Mouse (Mus musculus) B cell, adult (primary cell): Measurements from ENCODE around the gene Ankrd13b. TPM values are rescaled to one million over a fixed set of nuclear protein-coding genes. Genes with fewer than 3 reads are reported as not detected.

Experiments used
- total RNA-seq: library from RNA; stranded (reverse); gene quantifications from 4 replicates; pipeline ENCODE4 v1.2.4, GENCODE M21; 2023; ENCODE audit not compliant: inconsistent age

Gene Ankrd13b
- 1.2 to 1.6 TPM (median 1.4 TPM) in 4 replicates for total RNA-seq

GRCm38 (mm10) chr11:77489591-77490235 is at the start of gene Ankrd13b:
Gene Ankrd13b (minus strand): TSS chr11:77489678.

GRCm38 (mm10) chr11:77519043-77519442 is 29.6 kb upstream of the Ankrd13b start, which contains the start of gene Gm10392:
Gene Gm10392 (minus strand): TSS chr11:77519198.

GRCm38 (mm10) chr11:77515637-77516552 is 26.4 kb upstream of the Ankrd13b start, which contains the start of gene Trp53i13:
Gene Trp53i13 (minus strand): TSS chr11:77515980.

DNA sequence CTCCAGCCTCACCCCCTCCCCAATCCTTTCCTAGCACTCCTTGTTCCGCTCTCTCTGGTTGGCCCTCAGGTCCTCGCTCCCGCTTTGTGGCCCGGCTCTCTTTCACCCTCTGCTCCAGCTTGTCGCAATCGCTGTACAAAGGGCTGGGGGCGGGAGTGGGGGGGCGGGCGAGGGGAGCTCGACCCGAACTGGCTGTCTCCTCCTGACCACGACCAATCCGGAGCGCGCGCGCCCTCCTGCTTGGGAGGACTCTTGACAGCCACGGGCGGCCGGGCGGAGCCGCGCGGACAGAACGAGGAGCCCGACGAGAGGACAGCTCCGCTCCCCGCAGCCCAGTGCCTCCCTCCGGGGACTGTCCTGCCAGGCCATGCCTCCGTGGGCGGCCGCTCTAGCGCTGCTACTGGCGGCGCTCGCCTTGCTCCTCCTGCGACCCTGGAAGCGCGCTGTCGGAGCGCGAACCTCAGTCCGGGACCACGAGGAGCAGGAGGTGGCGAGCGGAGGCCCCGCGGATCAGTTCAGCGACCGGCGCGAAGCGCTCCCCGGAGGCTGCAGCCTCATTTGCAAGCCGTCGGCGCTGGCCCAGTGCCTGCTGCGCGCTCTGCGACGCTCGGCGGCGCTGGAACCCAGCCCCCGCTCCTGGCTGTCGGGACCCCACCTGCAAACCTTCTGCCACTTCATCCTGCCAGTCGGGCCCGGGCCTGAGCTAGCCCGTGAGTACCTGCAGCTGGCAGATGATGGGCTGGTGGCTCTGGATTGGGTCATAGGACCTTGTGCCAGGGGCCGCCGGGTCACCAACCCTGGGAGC is 25.6 kb upstream of the Ankrd13b start, which contains the start of gene Abhd15:
Abhd15 (plus strand) TSS at position 290 of the 805 bp plus-strand sequence.

DNA sequence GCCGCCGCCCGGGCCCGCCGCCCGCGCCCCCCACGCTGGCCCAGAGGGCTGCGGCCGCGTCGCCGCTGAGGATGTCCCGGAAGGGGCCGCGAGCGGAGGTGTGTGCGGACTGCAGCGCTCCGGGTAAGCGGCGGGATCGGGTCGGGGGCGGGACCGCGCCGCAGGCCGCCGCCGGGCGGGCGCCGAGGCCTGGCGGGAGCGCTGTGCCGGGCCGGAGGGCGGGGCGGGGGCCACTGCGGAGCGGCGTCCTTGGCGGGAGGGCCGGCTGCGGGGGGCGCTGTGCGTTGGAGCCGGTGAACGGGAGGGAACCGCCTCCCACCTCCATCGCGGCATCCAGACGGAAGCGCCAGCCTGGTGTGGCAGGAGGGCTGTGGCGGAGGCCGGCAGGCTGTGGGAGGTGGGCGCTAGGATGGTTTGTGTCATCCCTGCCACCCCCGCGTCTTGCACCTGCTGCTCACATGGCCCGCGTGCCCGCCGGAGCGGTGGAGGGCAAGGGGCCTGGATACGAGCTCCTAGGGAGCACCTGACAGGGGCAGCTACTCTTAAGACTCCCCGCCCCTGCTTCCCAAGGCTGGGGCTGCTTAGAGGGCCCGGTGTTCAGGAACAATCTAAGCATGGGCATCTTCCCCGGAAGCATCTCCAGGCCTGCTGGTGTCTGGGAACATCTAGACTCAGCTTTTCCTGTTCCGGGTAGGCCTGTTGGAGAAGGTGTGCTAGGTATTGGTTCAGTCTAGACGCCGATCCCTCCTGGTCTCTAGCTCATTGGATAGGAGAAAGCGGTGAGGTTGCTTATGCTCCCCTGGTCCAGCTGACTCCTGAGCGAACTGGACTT is 4.2 kb upstream of the Ankrd13b start, which contains the start of gene Git1:
Git1 (plus strand) TSS at position 51 of the 832 bp plus-strand sequence.

DNA sequence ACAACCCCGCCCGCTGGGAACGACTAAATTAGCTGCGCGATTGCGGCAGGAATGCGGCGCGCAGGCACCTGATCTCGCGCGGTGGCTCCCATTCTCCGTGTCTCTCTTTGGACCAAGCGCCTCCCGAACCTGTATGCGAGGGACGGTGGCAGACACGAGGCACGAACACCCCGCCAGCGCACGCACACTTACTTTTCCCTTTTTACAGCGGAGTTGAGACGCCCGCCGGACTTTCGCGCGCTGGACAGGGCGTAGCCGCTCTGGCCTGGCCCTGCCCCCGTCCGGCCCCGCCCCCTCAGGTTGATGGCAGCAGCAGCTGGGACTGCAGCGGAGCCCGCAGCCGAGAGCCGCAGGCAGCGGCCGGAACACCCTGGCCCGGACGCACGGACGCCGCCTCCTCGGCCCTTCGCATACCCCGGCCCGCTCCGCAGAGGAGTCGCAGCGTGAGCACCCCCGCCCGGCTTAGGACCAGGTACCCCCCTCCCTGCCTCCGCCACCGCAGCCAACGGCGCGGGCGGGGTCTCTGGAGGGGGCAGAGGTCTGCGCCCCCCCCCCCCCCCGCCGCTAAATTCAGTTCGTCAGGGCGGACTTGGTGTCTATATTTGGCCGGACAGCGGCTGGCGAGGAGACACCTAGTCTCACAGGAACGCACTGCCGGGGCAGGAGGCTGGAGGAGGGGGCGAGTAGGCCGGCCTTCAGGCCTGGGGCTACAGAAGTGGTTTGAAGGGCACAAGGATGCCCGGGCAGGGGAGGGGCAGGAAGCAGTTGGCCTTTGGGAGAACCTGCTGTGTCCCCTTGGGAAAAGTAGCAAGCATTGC is 27.0 kb downstream of the Ankrd13b start, which contains the start of gene Coro6:
Coro6 (plus strand) TSS at position 129 of the 818 bp plus-strand sequence.

Other genes with a start within 250 kb of the Ankrd13b start
- 0.16 to 1.1 TPM (median 0.65 TPM) in 4 replicates for gene Coro6, start 27.3 kb downstream of the Ankrd13b start, total RNA-seq
- gene Git1, start 3.9 kb upstream of the Ankrd13b start, total RNA-seq = 38.7 to 46.3 TPM (median 42.8 TPM) in 4 replicates
- gene Abhd15, start 25.4 kb upstream of the Ankrd13b start, total RNA-seq = 0.18 to 0.63 TPM (median 0.50 TPM) in 4 replicates
- gene Trp53i13, start 26.3 kb upstream of the Ankrd13b start, total RNA-seq = 6.3 to 8.6 TPM (median 7.9 TPM) in 4 replicates
- 0.30 to 0.42 TPM in 2 of 4 replicates, not detected in the others for gene Gm10392, start 29.5 kb upstream of the Ankrd13b start, total RNA-seq
- gene Taok1, start 118.1 kb upstream of the Ankrd13b start, total RNA-seq = 38.5 to 46.5 TPM (median 44.7 TPM) in 4 replicates
- 98.3 to 111 TPM (median 102 TPM) in 4 replicates for gene Nufip2, start 196.5 kb upstream of the Ankrd13b start, total RNA-seq
- gene Cryba1, start 235.6 kb upstream of the Ankrd13b start, total RNA-seq = not detected in 4 replicates